In genomic region chr3:95923429-95923828, GRCm38 (mm10) we compare ENCODE assay signal across 5 mouse cellular contexts. TPM values are rescaled to one million over a fixed set of nuclear protein-coding genes. Genes with fewer than 3 reads are reported as not detected.
"Had no signal": no experiment of that assay in that cellular context is flagged by ENCODE, and none has a peak within 500 bp of the region (broad histone marks: within the 10 kb centered on the region; RNA-seq: fewer than 3 reads in every experiment).

No protein-coding gene starts in this region.

RNA-seq across cellular contexts. Expression of gene Car14, which starts 18.9 kb away (rescaled TPM):
- total RNA-seq: megakaryocyte progenitor cell, adult 5-6 weeks; megakaryocyte, adult 5-6 weeks; megakaryocyte-erythroid progenitor cell, adult 5-6 weeks; monocyte, adult 5-6 weeks had no signal
- polyA plus RNA-seq: macrophage had no signal
